Mouse (Mus musculus) kidney, adult 2 months (tissue): Measurements from ENCODE around the gene Ddit4.

Experiments used
- CTCF ChIP-seq: fragments of 200-500 bp; conservative IDR thresholded peaks from 2 replicates; pipeline ENCODE4 v1.5.1; 2011; ENCODE audit warnings: low read depth, mild to moderate bottlenecking, control low read depth, low read length, moderate library complexity, mixed read lengths; ENCODE audit not compliant: insufficient read depth, insufficient read length
- POLR2A ChIP-seq: fragments of 200-500 bp; IDR thresholded peaks from one replicate; pipeline ENCODE4 v1.6.1; 2011; ENCODE audit warnings: low read depth, low read length, control low read depth

DNA sequence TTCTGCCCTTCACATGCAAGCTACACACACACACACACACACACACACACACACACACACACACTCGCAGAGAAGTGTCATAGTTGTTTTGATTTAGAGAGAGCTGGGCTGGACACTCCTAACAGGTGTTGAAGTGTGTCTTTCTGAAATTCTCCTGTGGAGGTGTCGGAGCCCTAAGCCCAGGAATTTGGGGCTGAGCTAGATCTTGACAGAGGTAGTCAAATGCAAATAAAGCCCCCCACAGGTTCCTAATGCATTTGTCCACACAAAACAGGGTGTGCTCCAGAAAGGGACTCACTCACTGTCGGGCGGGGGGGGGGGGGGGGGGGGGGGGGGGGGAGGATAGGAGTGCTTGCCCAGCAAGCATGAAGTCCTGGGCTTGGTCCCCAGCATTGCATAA is 25.5 kb upstream of the Ddit4 start:
- TF ChIP-seq CTCF, result no peak
- TF ChIP-seq POLR2A, result no peak
